Comparison of ENCODE assay signal across 23 mouse cellular contexts in genomic region chr9:30581271-30581821, GRCm38 (mm10).
DNase-seq lines count a peak whose midpoint lies in the region.
"Had no signal": no experiment of that assay in that cellular context is flagged by ENCODE, and none has a peak within 500 bp of the region (broad histone marks: within the 10 kb centered on the region; RNA-seq: fewer than 3 reads in every experiment).

No protein-coding gene starts in this region.

- no peak overlapping the region for H3K27ac ChIP-seq in heart, embryonic 10.5 days
- no peak overlapping the region for H3K27ac ChIP-seq in forebrain, embryonic 10.5 days
- H3K27ac ChIP-seq: embryonic facial prominence, embryonic 12.5 days; hindbrain, embryonic 12.5 days; limb, embryonic 10.5 days; liver, embryonic 15.5 days; lung, embryonic 15.5 days; macrophage; midbrain, embryonic 15.5 days; neural tube, embryonic 13.5 days; stomach, embryonic 15.5 days had no signal

- 68% methylated on average over 9 of the region's 9 CpGs for WGBS in heart, embryonic 10.5 days
- 93% methylated on average over 9 of the region's 9 CpGs for WGBS in forebrain, embryonic 10.5 days

- H3K27me3 ChIP-seq in heart, embryonic 10.5 days (ENCODE audit: insufficient read depth, poor library complexity, severe bottlenecking): no peaks in the 10 kb centered on the region
- no peaks in the 10 kb centered on the region for H3K27me3 ChIP-seq in forebrain, embryonic 10.5 days (ENCODE audit: poor library complexity, severe bottlenecking)
- H3K27me3 ChIP-seq: embryonic facial prominence, embryonic 12.5 days; hindbrain, embryonic 12.5 days; liver, embryonic 15.5 days; lung, embryonic 15.5 days; midbrain, embryonic 15.5 days; neural tube, embryonic 13.5 days; Patski; stomach, embryonic 15.5 days had no signal

- no peaks in the 10 kb centered on the region for H3K9me3 ChIP-seq in heart, embryonic 10.5 days
- H3K9me3 ChIP-seq in forebrain, embryonic 10.5 days: no peaks in the 10 kb centered on the region
- H3K9me3 ChIP-seq: embryonic facial prominence, embryonic 12.5 days; hindbrain, embryonic 12.5 days; limb, embryonic 10.5 days; liver, embryonic 15.5 days; lung, embryonic 15.5 days; midbrain, embryonic 15.5 days; neural tube, embryonic 13.5 days; stomach, embryonic 15.5 days had no signal

- no peaks in the 10 kb centered on the region for H3K36me3 ChIP-seq in heart, embryonic 10.5 days
- H3K36me3 ChIP-seq in forebrain, embryonic 10.5 days (replicated peaks): no peaks in the 10 kb centered on the region
- H3K36me3 ChIP-seq: embryonic facial prominence, embryonic 12.5 days; hindbrain, embryonic 12.5 days; limb, embryonic 10.5 days; liver, embryonic 15.5 days; lung, embryonic 15.5 days; midbrain, embryonic 15.5 days; neural tube, embryonic 13.5 days; stomach, embryonic 15.5 days had no signal

- H3K4me1 ChIP-seq in heart, embryonic 10.5 days: peaks cover 9% of the 10 kb centered on the region; the same call in 1 of the 2 replicates
- no peaks in the 10 kb centered on the region for H3K4me1 ChIP-seq in forebrain, embryonic 10.5 days
- H3K4me1 ChIP-seq: embryonic facial prominence, embryonic 12.5 days; hindbrain, embryonic 12.5 days; liver, embryonic 15.5 days; lung, embryonic 15.5 days; midbrain, embryonic 15.5 days; neural tube, embryonic 13.5 days; stomach, embryonic 15.5 days had no signal

- peak; percentile 42 for DNase-seq in adrenal gland, adult 2 months
- no peak for DNase-seq in adrenal gland, postnatal 4 days (ENCODE audit: low spot score in 2 of 2)
- peak; percentile 91 for DNase-seq in heart, adult 11 months
- DNase-seq in heart, embryonic 10.5 days (ENCODE audit: low spot score): no peak
- peak; percentile 6 for DNase-seq in kidney, postnatal 14 days
- no peak for DNase-seq in kidney, adult 18-20 months
- DNase-seq in fibroblast of lung, adult 2 months (ENCODE audit: low read depth): peak; percentile 73
- DNase-seq in forebrain, embryonic 10.5 days (ENCODE audit: extremely low spot score, low spot score): no peak
- DNase-seq: cerebellum, adult 2 months; cerebellum, postnatal 25 days; liver; thymus, postnatal 36 days had no signal

- no peak overlapping the region for H3K4me3 ChIP-seq in heart, embryonic 10.5 days
- no peak overlapping the region for H3K4me3 ChIP-seq in forebrain, embryonic 10.5 days
- H3K4me3 ChIP-seq: embryonic facial prominence, embryonic 12.5 days; erythroblast, embryonic 14.5 days; hindbrain, embryonic 12.5 days; limb, embryonic 10.5 days; liver, embryonic 15.5 days; lung, embryonic 15.5 days; midbrain, embryonic 15.5 days; neural tube, embryonic 13.5 days; stomach, embryonic 15.5 days had no signal

Comparison
In these comparisons a context has a peak if more than half of its experiments do, and no peak if none do; other contexts are left out.
1. DNase-seq: peak in adrenal gland, adult 2 months (single experiment), heart, adult 11 months (single experiment), kidney, postnatal 14 days (single experiment) and fibroblast of lung, adult 2 months (single experiment); none in adrenal gland, postnatal 4 days (0 of 2), heart, embryonic 10.5 days (single experiment), kidney, adult 18-20 months (single experiment) and forebrain, embryonic 10.5 days (single experiment).